Mouse (Mus musculus) ES-E14 (cell line): Measurements from ENCODE around the gene Tpk1. TPM values are rescaled to one million over a fixed set of nuclear protein-coding genes. Genes with fewer than 3 reads are reported as not detected.

Experiments
- DNase-seq: peaks from one replicate; pipeline ENCODE4 v3.0.0-alpha.2; 2013; ENCODE audit warnings: low read depth, low spot score
- H3K27ac ChIP-seq: 2 replicates; pipeline ENCODE4 v1.5.1; 2012; ENCODE audit warnings: low read depth, mild to moderate bottlenecking, low read length, moderate library complexity, mixed read lengths; ENCODE audit not compliant: poor library complexity, insufficient read depth, severe bottlenecking
- H3K36me3 ChIP-seq: 2 replicates; pipeline ENCODE4 v1.6.1; 2012; ENCODE audit warnings: mild to moderate bottlenecking, low read length, moderate library complexity, mixed read lengths; ENCODE audit not compliant: control insufficient read depth, poor library complexity, insufficient read depth, severe bottlenecking
- H3K4me1 ChIP-seq, 2 experiments: fragments of 150-350 bp in 1 of 2; sonication (generic) in 1 of 2; 2 replicates each; pipeline ENCODE4 v1.6.1; 2012; ENCODE audit warnings: low read length in 2 of 2, mild to moderate bottlenecking in 1 of 2, mixed read lengths in 1 of 2; ENCODE audit not compliant: control insufficient read depth in 2 of 2, insufficient read depth in 2 of 2, poor library complexity in 1 of 2
- H3K4me3 ChIP-seq, 2 experiments: fragments of 150-350 bp in 1 of 2; sonication (generic) in 1 of 2; 2 replicates each; pipeline ENCODE4 v1.5.1; 2012; ENCODE audit warnings: low read length in 2 of 2, low read depth in 1 of 2, mild to moderate bottlenecking in 1 of 2, mixed read lengths in 1 of 2; ENCODE audit not compliant: insufficient read depth in 1 of 2, poor library complexity in 1 of 2, severe bottlenecking in 1 of 2
- H3K9ac ChIP-seq: 2 replicates; pipeline ENCODE4 v1.6.1; 2012; ENCODE audit warnings: low read depth, mild to moderate bottlenecking, low read length, mixed read lengths; ENCODE audit not compliant: poor library complexity, insufficient read depth, severe bottlenecking
- H3K9me3 ChIP-seq: fragments of 150-350 bp; sonication (generic); 2 replicates; pipeline ENCODE4 v1.6.1; 2012; ENCODE audit warnings: low read depth, mild to moderate bottlenecking, low read length; ENCODE audit not compliant: control insufficient read depth, insufficient read depth
- CHD2 ChIP-seq: IDR thresholded peaks from 2 replicates; pipeline ENCODE4 v1.6.1; 2014; ENCODE audit warnings: mild to moderate bottlenecking, low read depth, low read length, inconsistent platforms
- HCFC1 ChIP-seq: IDR thresholded peaks from 2 replicates; pipeline ENCODE4 v1.6.1; 2012; ENCODE audit warnings: low read length, inconsistent platforms, borderline replicate concordance; ENCODE audit not compliant: insufficient read depth
- MAFK ChIP-seq: IDR thresholded peaks from 2 replicates; pipeline ENCODE4 v1.6.1; 2014; ENCODE audit warnings: mild to moderate bottlenecking, low read depth, low read length, inconsistent platforms; ENCODE audit not compliant: insufficient read depth
- ZC3H11A ChIP-seq: IDR thresholded peaks from 2 replicates; pipeline ENCODE4 v1.6.1; 2012; ENCODE audit warnings: low read depth, mild to moderate bottlenecking, inconsistent platforms, low read length, borderline replicate concordance
- ZNF384 ChIP-seq: IDR thresholded peaks from 2 replicates; pipeline ENCODE4 v1.6.1; 2012; ENCODE audit warnings: low read depth, low read length, inconsistent platforms
- in situ Hi-C, 2 experiments: fragments of 600-800 bp; cut with MboI; formaldehyde crosslinking; loops; one replicate each; pipeline ENCODE4 v1.15.1; 2025; ENCODE audit warnings: low sequenced_read_pairs in 2 of 2, inconsistent platforms in 1 of 2; ENCODE audit not compliant: unreplicated experiment in 2 of 2
- total RNA-seq: library from RNA; depleted of rRNA; stranded (reverse); fragments of 300-350 nt; gene quantifications from 2 replicates; pipeline ENCODE4 v1.2.3, GENCODE M21; 2012

Tpk1 gene
- total RNA-seq, 1 experiment: 13.3 TPM

DNA sequence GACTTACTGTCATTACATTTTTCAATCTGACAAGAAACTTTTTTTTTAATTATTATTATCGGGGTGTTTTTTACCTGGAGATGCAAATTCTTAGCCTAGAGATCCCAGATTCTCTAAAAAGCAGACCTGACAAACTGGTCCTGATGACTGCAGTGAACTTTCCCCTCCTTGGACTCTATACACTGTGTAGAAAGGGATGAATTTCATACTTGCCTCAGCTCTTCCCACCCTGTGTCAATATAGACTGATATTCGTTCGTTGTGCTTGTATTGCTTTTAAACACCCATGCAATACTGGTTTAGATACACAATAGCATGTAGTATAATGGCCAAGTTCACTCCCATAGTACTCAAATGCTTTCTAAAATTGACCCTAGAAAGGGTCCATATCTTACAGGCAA, 189.7 kb downstream of the Tpk1 start:
- Histone ChIP-seq H3K27ac (no peak overlapping the region), H3K4me3 (no peak overlapping the region), H3K9ac (no peak overlapping the region), H3K36me3 (no peaks in the 10 kb centered on the region), H3K9me3 (no peaks in the 10 kb centered on the region), H3K4me1 (no peaks in the 10 kb centered on the region)
- in situ Hi-C loops: no loop called here
- DNase-seq: no peak
- TF ChIP-seq ZNF384 (no peak), HCFC1 (no peak), ZC3H11A (no peak), MAFK (no peak), CHD2 (no peak)

DNA sequence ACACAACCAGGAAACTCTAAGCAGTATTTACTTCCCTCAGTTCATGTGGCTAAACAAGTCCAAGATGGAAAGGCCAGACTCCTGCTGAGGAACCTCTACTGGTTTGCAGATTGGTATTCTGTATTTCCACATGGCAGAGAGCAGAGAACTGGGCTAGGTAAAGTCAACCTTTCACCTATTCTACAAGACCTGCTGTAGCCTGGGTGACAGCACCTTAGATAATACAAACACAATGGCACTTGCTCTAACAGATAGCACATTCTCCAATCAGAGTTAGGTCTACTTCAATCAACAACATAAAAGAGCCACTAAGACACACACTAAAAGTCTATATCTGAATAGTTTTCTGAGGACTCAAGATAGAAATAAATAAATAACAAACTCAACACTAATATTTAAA, 190.2 kb downstream of the Tpk1 start:
- in situ Hi-C loops: no loop called here

DNA sequence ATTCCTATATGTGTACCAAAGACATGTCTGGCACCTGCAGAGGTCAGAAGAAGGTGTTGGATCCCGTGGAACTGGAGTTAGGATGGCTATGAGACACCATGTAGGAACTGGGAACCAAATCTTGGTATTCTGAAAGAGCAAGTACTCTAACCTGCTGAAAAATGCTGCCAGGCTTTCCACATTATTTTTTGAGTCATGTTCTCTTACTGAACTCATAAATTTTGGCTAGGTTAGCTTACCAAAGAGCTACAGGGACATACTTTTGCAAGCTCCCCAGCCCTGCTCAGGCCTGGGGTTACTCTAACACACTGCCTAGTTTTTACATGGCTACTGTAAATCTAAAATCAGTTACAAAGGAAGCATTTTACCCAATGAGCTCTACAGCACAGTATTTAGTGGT, 194.5 kb downstream of the Tpk1 start:
- no peak for TF ChIP-seq ZC3H11A
- TF ChIP-seq CHD2: no peak
- no peak for TF ChIP-seq ZNF384
- no peak for TF ChIP-seq MAFK
- no peak for TF ChIP-seq HCFC1
- in situ Hi-C loops: no loop called here
- no peak overlapping the region for H3K9ac ChIP-seq

More for the DNA sequence above, 190.2 kb downstream of the Tpk1 start:
- Histone ChIP-seq H3K4me3 (no peak overlapping the region), H3K4me1 (no peaks in the 10 kb centered on the region), H3K36me3 (no peaks in the 10 kb centered on the region), H3K27ac (no peak overlapping the region), H3K9ac (no peak overlapping the region), H3K9me3 (no peaks in the 10 kb centered on the region)
- DNase-seq: no peak
- TF ChIP-seq HCFC1: no peak
- no peak for TF ChIP-seq ZNF384
- TF ChIP-seq ZC3H11A: no peak
- no peak for TF ChIP-seq MAFK
- no peak for TF ChIP-seq CHD2

DNA sequence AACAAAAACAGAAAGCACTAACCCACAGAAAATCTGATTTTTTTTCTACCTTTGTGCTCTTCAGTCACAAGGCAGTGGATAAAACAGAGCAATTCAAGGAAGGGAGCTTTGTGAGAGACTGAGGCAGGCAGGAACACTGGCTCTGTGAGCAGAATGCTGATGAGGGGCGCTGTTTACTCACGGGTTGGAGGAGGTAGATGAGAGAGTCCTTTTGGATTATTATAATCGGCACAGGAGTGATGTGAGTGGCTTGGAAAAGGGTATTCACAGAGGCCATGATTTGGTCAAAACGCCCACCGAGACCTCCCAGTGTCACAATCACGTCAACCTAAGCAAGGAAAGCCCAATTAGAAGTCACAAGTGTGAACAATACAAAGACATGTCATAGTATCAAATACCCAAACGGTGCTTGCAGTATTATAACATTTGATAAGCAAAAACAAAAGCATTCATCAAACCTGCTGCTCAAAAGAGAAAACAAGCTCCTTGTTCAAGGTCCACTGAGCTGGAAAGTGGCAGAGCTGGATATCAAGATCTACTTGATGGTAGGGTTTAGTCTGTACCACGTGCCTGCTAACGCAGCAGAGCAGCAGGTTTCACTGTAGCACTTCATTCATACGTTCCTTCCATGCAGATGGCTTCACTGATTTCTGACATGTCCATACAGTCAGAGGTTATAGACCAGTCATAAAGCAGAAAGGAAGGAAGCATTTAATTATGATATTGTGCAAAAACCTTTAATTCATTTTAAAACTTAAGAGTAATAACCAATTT, 197.1 kb downstream of the Tpk1 start:
- no peak for DNase-seq
- H3K9ac ChIP-seq: no peak overlapping the region
- H3K27ac ChIP-seq: no peak overlapping the region
- H3K36me3 ChIP-seq: no peaks in the 10 kb centered on the region
- H3K4me1 ChIP-seq: no peaks in the 10 kb centered on the region
- H3K4me3 ChIP-seq: no peak overlapping the region
- TF ChIP-seq CHD2 (no peak), MAFK (no peak)
- H3K9me3 ChIP-seq: no peaks in the 10 kb centered on the region
- in situ Hi-C loops: no loop called here

More for the DNA sequence above, 194.5 kb downstream of the Tpk1 start:
- no peak overlapping the region for H3K27ac ChIP-seq
- no peaks in the 10 kb centered on the region for H3K9me3 ChIP-seq
- no peak for DNase-seq
- no peaks in the 10 kb centered on the region for H3K36me3 ChIP-seq
- H3K4me3 ChIP-seq: no peak overlapping the region
- no peaks in the 10 kb centered on the region for H3K4me1 ChIP-seq

DNA sequence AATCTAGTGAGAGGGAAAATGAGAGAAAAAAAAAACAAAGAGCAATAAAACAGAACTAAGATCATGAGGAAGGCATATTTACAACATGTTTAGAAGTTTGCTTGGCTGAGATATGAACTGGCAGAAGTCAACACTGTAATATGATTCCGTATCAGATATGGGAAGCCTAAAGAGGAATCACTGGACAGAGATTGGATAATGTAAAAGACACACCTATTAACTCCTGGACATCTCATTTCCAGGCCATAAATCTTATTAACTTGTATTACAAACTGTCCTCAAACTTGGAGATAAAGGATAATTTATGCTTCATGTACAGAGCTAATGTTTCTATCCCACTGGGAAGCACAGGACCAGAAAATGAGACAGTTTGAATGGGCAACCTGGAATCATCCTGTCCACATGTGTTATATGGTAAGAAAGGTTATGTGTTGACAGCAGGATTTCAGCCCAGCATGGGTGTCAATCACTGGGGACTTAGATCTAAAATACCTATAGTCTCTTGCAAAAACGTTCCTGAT, 203.2 kb downstream of the Tpk1 start:
- no peaks in the 10 kb centered on the region for H3K9me3 ChIP-seq
- no peaks in the 10 kb centered on the region for H3K36me3 ChIP-seq
- in situ Hi-C loops: no loop called here
- no peak overlapping the region for H3K4me3 ChIP-seq
- no peak for DNase-seq
- no peaks in the 10 kb centered on the region for H3K4me1 ChIP-seq
- no peak for TF ChIP-seq ZC3H11A
- no peak for TF ChIP-seq MAFK
- no peak for TF ChIP-seq CHD2
- no peak for TF ChIP-seq ZNF384
- H3K9ac ChIP-seq: no peak overlapping the region
- no peak overlapping the region for H3K27ac ChIP-seq
